Mouse (Mus musculus) liver, embryonic 15.5 days (tissue): ENCODE data around the gene Mettl7a1. TPM values are rescaled to one million over a fixed set of nuclear protein-coding genes. Genes with fewer than 3 reads are reported as not detected.
A peak's percentile ranks its signal among the peaks of the same experiment; 100 is the strongest.
"Not testable (repeated sequence)": the region's sequence is repeated elsewhere in the genome, so short reads cannot be mapped to it uniquely, and the experiment has no call there.

Source experiments
- ATAC-seq: fragments of 200-750 bp; cut with Nextera tagmentation; 2 replicates; pipeline ENCODE4 v1.8.0; 2017; ENCODE audit warnings: moderate number of reproducible peaks, mild to moderate bottlenecking, moderate library complexity; ENCODE audit not compliant: insufficient read depth
- H3K27ac ChIP-seq: fragments of 300-500 bp; sonication (generic); replicated peaks from 2 replicates; pipeline ENCODE4 v1.5.1; 2015; ENCODE audit warnings: mild to moderate bottlenecking, inconsistent platforms
- H3K27me3 ChIP-seq: fragments of 300-500 bp; sonication (generic); 2 replicates; pipeline ENCODE4 v1.6.1; 2015; ENCODE audit warnings: mild to moderate bottlenecking, inconsistent platforms
- H3K36me3 ChIP-seq: fragments of 300-500 bp; sonication (generic); replicated peaks from 2 replicates; pipeline ENCODE4 v1.6.1; 2015; ENCODE audit warnings: moderate library complexity, mild to moderate bottlenecking, inconsistent platforms
- H3K4me1 ChIP-seq: fragments of 300-500 bp; sonication (generic); replicated peaks from 2 replicates; pipeline ENCODE4 v1.6.1; 2015; ENCODE audit warnings: inconsistent platforms
- H3K4me2 ChIP-seq: fragments of 300-500 bp; sonication (generic); 2 replicates; pipeline ENCODE4 v1.6.1; 2015; ENCODE audit warnings: moderate library complexity, mild to moderate bottlenecking, inconsistent platforms
- H3K4me3 ChIP-seq: fragments of 300-500 bp; sonication (generic); replicated peaks from 2 replicates; pipeline ENCODE4 v1.5.1; 2015; ENCODE audit warnings: mild to moderate bottlenecking, inconsistent platforms
- H3K9ac ChIP-seq: fragments of 300-500 bp; sonication (generic); 2 replicates; pipeline ENCODE4 v1.6.1; 2015; ENCODE audit warnings: moderate library complexity, mild to moderate bottlenecking, inconsistent platforms
- H3K9me3 ChIP-seq: fragments of 300-500 bp; sonication (generic); replicated peaks from 2 replicates; pipeline ENCODE4 v1.6.1; 2016; ENCODE audit warnings: inconsistent platforms
- WGBS: fragments of 180-500 bp; shearing (Covaris S2); methylation state at CpG from one replicate; pipeline ENCODE4 v1.1.7; 2015; ENCODE audit warnings: mixed read lengths; ENCODE audit not compliant: insufficient replicate concordance; 5-methylcytosine and 5-hydroxymethylcytosine counted together
- polyA plus RNA-seq: library from polyadenylated mRNA; unstranded; fragments of >200 nt; fragmentation: Nextera tagmentation; extraction: Ambion mirVana; gene quantifications from 2 replicates; pipeline ENCODE4 v1.2.1, GENCODE M21; 2015

Gene Mettl7a1
- polyA plus RNA-seq, 1 experiment from 2014 or later = 8.9 TPM

- no peaks in the 10 kb centered on the region for H3K9me3 ChIP-seq
- no peaks in the 10 kb centered on the region for H3K27me3 ChIP-seq
- H3K9ac ChIP-seq = no peak overlapping the region
- H3K4me3 ChIP-seq = no peak overlapping the region
- 46% methylated on average over 12 of the region's 12 CpGs for WGBS
- H3K4me2 ChIP-seq = no peak overlapping the region
- no peaks in the 10 kb centered on the region for H3K36me3 ChIP-seq
- H3K27ac ChIP-seq = no peak overlapping the region
- peaks cover 13% of the 10 kb centered on the region for H3K4me1 ChIP-seq
- ATAC-seq = no peak
Measured at GRCm38 (mm10) chr15:100324021-100324591, 20.2 kb downstream of the Mettl7a1 start.

DNA sequence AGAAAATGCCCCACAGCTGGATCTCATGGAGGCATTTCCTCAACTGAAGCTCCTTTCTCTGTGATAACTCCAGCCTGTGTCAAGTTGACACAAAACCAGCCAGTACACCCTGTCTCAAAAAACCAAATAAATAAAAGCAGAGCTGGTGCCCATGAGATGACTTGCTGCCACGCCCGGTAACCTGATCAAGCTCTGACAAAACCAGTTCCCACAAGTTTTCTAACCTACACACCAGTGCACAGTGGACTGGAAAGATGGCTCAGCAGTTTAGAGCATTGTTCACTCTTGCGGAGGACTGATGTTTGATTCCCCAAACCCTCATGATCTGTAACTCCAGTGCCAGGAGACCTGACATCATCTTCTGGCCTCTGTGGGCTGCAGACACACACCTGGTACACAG lies 21.3 kb downstream of the Mettl7a1 start:
- peaks cover 12% of the 10 kb centered on the region for H3K4me1 ChIP-seq
- H3K9ac ChIP-seq = no peak overlapping the region
- no peak for ATAC-seq
- no peaks in the 10 kb centered on the region for H3K36me3 ChIP-seq
- no peaks in the 10 kb centered on the region for H3K27me3 ChIP-seq
- H3K9me3 ChIP-seq = no peaks in the 10 kb centered on the region
- WGBS = 71% methylated on average over 3 of the region's 3 CpGs
- H3K4me3 ChIP-seq = no peak overlapping the region
- no peak overlapping the region for H3K27ac ChIP-seq
- no peak overlapping the region for H3K4me2 ChIP-seq

DNA sequence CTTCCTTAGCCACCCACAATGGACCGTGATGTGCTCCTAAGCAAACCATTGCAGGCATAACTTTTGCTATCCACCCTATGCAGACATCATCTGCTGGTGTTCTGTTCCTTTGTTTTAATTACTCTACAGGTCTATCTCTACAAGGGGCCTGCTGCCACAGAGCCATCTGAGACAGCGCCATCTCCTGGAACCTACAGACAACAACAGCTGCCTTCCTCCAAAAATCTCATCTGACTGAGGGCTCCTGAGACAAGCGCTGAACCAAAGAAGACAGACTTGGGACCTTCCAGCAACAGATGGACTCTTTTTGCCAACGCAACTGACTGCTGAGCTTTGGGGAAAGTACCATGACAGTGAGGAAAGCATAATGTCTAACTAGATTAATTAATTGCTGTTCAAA lies 24.1 kb downstream of the Mettl7a1 start:
- not testable (repeated sequence) for H3K4me1 ChIP-seq, H3K9ac ChIP-seq, H3K36me3 ChIP-seq, H3K4me3 ChIP-seq, ATAC-seq, H3K4me2 ChIP-seq, H3K27ac ChIP-seq, H3K27me3 ChIP-seq, H3K9me3 ChIP-seq
- 50% methylated on average over 4 of the region's 4 CpGs for WGBS

- not testable (repeated sequence) for ATAC-seq, H3K27me3 ChIP-seq, H3K4me1 ChIP-seq, H3K9me3 ChIP-seq, H3K36me3 ChIP-seq, H3K9ac ChIP-seq, H3K4me2 ChIP-seq, H3K4me3 ChIP-seq, H3K27ac ChIP-seq
- WGBS = 79% methylated on average over 10 of the region's 10 CpGs
Measured at GRCm38 (mm10) chr15:100329336-100329735, 25.4 kb downstream of the Mettl7a1 start.

DNA sequence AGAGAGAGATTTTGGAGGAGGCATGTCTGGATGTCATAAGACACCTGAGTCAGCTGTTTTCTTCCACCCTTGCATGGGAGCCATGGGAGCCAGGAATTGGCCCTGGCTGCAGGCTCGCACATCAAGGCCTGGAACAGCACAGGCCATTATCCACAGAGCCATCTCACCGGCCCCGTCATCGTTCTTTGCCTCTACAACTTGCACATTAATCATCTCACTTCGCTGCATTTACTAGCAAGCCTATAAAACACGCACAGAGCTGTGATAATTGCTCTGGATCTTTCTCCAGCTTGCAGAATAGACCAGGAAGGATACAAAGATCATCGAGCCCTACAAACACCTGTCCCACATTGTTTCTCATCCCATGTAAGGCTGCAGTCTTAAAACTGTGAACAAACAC lies 26.8 kb downstream of the Mettl7a1 start:
- no peak for ATAC-seq
- no peak overlapping the region for H3K4me3 ChIP-seq
- H3K4me1 ChIP-seq = no peaks in the 10 kb centered on the region
- no peak overlapping the region for H3K4me2 ChIP-seq
- H3K27me3 ChIP-seq = no peaks in the 10 kb centered on the region
- no peak overlapping the region for H3K9ac ChIP-seq
- H3K36me3 ChIP-seq = no peaks in the 10 kb centered on the region
- H3K27ac ChIP-seq = no peak overlapping the region
- no peaks in the 10 kb centered on the region for H3K9me3 ChIP-seq
- WGBS = 78% methylated on average over 7 of the region's 7 CpGs

- H3K9me3 ChIP-seq, H3K4me2 ChIP-seq, H3K27me3 ChIP-seq, ATAC-seq, H3K4me1 ChIP-seq, H3K27ac ChIP-seq, H3K36me3 ChIP-seq, H3K4me3 ChIP-seq, H3K9ac ChIP-seq: not testable (repeated sequence)
- 43% methylated on average over 3 of the region's 10 CpGs for WGBS
Measured at GRCm38 (mm10) chr15:100332077-100332961, 28.4 kb downstream of the Mettl7a1 start.

DNA sequence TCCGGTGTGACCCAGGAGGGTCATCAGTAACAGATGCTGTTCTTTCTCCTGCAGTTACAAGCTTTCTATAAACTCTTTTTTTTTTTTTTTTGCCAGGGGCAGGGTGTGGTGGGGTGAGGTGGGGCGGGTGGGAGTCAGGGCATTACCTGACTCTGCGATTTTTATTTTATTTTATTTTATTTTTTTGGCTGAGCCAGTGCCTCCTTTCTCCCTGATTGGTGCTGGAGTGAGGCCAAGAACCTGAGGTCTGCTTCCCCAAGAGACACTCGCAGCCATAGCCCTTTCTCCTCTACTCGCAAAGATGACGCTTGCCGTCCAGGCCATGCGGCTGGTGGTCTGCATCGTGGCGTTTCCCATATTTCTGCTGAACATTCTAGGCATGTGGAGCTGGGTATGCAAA lies 30.7 kb downstream of the Mettl7a1 start, which contains the start of gene Mettl7a3:
Gene Mettl7a3, plus strand, starts transcription at position 301 of the 400 bp plus-strand sequence.
- no peaks in the 10 kb centered on the region for H3K9me3 ChIP-seq
- no peak within 1 kb of the TSS for H3K27ac ChIP-seq
- no peaks in the 10 kb centered on the region for H3K4me1 ChIP-seq
- H3K4me2 ChIP-seq = no peak within 1 kb of the TSS
- ATAC-seq = no peak
- 76% methylated on average over 10 of the region's 10 CpGs for WGBS
- H3K4me3 ChIP-seq = no peak within 1 kb of the TSS
- H3K27me3 ChIP-seq = no peaks in the 10 kb centered on the region
- no peak within 1 kb of the TSS for H3K9ac ChIP-seq
- H3K36me3 ChIP-seq = no peaks in the 10 kb centered on the region

GRCm38 (mm10) chr15:100337328-100337727 lies 33.4 kb downstream of the Mettl7a1 start:
- not testable (repeated sequence) for H3K9me3 ChIP-seq, H3K27ac ChIP-seq, H3K27me3 ChIP-seq, H3K4me1 ChIP-seq, H3K9ac ChIP-seq, H3K4me3 ChIP-seq, H3K36me3 ChIP-seq, H3K4me2 ChIP-seq
- ATAC-seq = peak; percentile 65

DNA sequence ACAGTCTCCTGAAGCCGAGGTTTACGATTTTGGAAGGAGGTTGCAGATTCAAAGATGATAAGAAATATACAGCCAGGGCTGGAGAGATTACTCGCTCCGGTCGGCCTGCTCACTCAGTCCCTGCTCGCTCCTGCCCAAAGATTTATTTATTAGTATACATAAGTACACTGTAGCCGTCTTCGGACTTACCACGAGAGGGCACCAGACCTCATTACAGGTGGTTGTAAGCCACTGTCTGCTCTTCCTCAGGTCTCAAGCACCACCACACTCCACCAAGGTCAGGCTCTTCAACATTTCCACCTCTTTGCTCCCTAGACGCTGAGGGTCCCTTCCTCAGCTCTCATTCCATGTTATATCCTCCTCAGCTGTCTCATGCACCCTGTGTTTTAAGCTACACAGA lies 33.9 kb downstream of the Mettl7a1 start:
- not testable (repeated sequence) for H3K27ac ChIP-seq, H3K9ac ChIP-seq, H3K27me3 ChIP-seq, H3K4me2 ChIP-seq, H3K36me3 ChIP-seq, H3K4me1 ChIP-seq, H3K9me3 ChIP-seq, H3K4me3 ChIP-seq
- WGBS = 22% methylated on average over 10 of the region's 10 CpGs
- ATAC-seq = peak; percentile 53

DNA sequence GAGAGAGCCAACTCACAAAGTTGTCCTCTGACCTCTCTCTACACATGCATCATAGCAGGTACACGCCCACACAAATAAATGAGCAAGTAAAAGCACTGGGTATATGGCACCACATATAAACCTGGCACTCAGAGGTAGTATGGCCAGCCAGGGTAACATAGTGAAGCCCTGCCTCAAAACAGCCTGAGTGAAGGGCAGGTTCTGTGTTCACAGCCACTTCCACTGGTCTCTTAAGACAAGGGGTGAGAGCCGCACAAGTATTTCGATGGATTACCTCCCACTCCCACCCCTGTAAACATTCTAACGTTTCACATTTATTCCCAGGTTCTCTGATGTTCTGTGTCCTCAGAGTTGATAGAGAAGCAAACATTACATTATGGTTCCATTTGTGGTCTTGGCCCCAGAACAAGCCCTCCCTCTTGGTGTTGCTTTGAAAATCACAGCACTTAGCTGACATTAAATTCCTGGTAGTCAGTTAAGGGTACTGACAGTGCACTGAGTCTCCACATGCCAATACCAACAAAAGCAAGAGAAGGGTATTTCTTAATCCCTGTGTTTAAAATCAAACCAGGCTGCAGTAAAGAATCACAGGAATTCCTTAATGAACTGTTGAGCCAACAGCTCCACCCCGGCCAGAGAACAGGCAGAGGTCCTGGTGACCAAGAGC lies 37.5 kb downstream of the Mettl7a1 start:
- H3K9me3 ChIP-seq, H3K27ac ChIP-seq, H3K36me3 ChIP-seq, ATAC-seq, H3K9ac ChIP-seq, H3K4me3 ChIP-seq, H3K27me3 ChIP-seq, H3K4me1 ChIP-seq, H3K4me2 ChIP-seq: not testable (repeated sequence)
- WGBS = 64% methylated on average over 5 of the region's 5 CpGs

GRCm38 (mm10) chr15:100345484-100345883 lies 41.5 kb downstream of the Mettl7a1 start:
- no peaks in the 10 kb centered on the region for H3K27me3 ChIP-seq
- H3K27ac ChIP-seq = no peak overlapping the region
- H3K9ac ChIP-seq = no peak overlapping the region
- no peak overlapping the region for H3K4me2 ChIP-seq
- H3K4me1 ChIP-seq = 0 out of 2 replicates have a peak, but pooled peaks cover 6% of the 10 kb centered on the region
- no peaks in the 10 kb centered on the region for H3K9me3 ChIP-seq
- no peak for ATAC-seq
- H3K36me3 ChIP-seq = no peaks in the 10 kb centered on the region
- no peak overlapping the region for H3K4me3 ChIP-seq
